23 mouse cellular contexts compared by ENCODE assay signal in genomic region chr8:47684441-47684840, GRCm38 (mm10). TPM values are rescaled to one million over a fixed set of nuclear protein-coding genes. Genes with fewer than 3 reads are reported as not detected.
DNase-seq lines count a peak whose midpoint lies in the region; ATAC-seq and TF ChIP-seq lines count a peak whose summit lies in the region.
"Had no signal": no experiment of that assay in that cellular context is flagged by ENCODE, and none has a peak within 500 bp of the region (broad histone marks: within the 10 kb centered on the region; RNA-seq: fewer than 3 reads in every experiment).

No protein-coding gene starts in this region.

- no peaks in the 10 kb centered on the region for H3K9me3 ChIP-seq in heart, embryonic 14.5 days (ENCODE audit: control insufficient read depth, low read length)
- H3K9me3 ChIP-seq in MEL (replicated peaks; ENCODE audit: insufficient read depth, low read length), result no peaks in the 10 kb centered on the region
- H3K9me3 ChIP-seq in forebrain, embryonic 15.5 days, result no peaks in the 10 kb centered on the region
- H3K9me3 ChIP-seq: embryonic facial prominence, embryonic 13.5 days; forebrain, embryonic 13.5 days; G1E; heart, embryonic 10.5 days had no signal

- H3K4me2 ChIP-seq in heart, embryonic 14.5 days (ENCODE audit: low read length), result no peak overlapping the region
- no peak overlapping the region for H3K4me2 ChIP-seq in forebrain, embryonic 15.5 days (replicated peaks)
- H3K4me2 ChIP-seq: embryonic facial prominence, embryonic 13.5 days; forebrain, embryonic 13.5 days; hindbrain, embryonic 12.5 days had no signal

- H3K4me1 ChIP-seq in heart, embryonic 14.5 days (ENCODE audit: control insufficient read depth in 2 of 2, insufficient read depth in 2 of 2, low read length in 2 of 2), result no peaks in the 10 kb centered on the region
- H3K4me1 ChIP-seq in MEL (ENCODE audit: control insufficient read depth in 1 of 2, insufficient read depth in 2 of 2, low read length in 2 of 2), result no peaks in the 10 kb centered on the region; a peak in 1 of 4 replicates
- H3K4me1 ChIP-seq in forebrain, embryonic 15.5 days, result no peaks in the 10 kb centered on the region
- H3K4me1 ChIP-seq: embryonic facial prominence, embryonic 13.5 days; forebrain, embryonic 13.5 days had no signal

- no peak for TF ChIP-seq EP300 in MEL (IDR thresholded peaks at IDR 0.05; ENCODE audit: low read depth in 1 of 2, low read length in 2 of 2)

- H3K36me3 ChIP-seq in heart, embryonic 14.5 days (ENCODE audit: control insufficient read depth, insufficient read depth, low read length), result peaks cover 5% of the 10 kb centered on the region; the same call in 1 of the 2 replicates
- H3K36me3 ChIP-seq in MEL (ENCODE audit: control insufficient read depth in 1 of 2, insufficient read depth in 2 of 2, low read length in 2 of 2) (no peaks in the 10 kb centered on the region), macrophage (ENCODE audit: inconsistent target) (no peaks in the 10 kb centered on the region)
- H3K36me3 ChIP-seq in forebrain, embryonic 15.5 days, result no peaks in the 10 kb centered on the region
- H3K36me3 ChIP-seq: hindbrain, embryonic 12.5 days had no signal

- no peaks in the 10 kb centered on the region for H3K27me3 ChIP-seq in heart, embryonic 14.5 days (ENCODE audit: control insufficient read depth, insufficient read depth, low read length)
- H3K27me3 ChIP-seq in MEL (ENCODE audit: control insufficient read depth in 1 of 2, insufficient read depth in 2 of 2, low read length in 2 of 2), result no peaks in the 10 kb centered on the region
- no peaks in the 10 kb centered on the region for H3K27me3 ChIP-seq in forebrain, embryonic 15.5 days
- H3K27me3 ChIP-seq: embryonic facial prominence, embryonic 13.5 days; forebrain, embryonic 13.5 days; hindbrain, embryonic 12.5 days had no signal

- H3K4me3 ChIP-seq in heart, embryonic 14.5 days (ENCODE audit: control insufficient read depth in 1 of 2, insufficient read depth in 1 of 2, low read depth in 1 of 2, low read length in 2 of 2), result no peak overlapping the region
- H3K4me3 ChIP-seq in MEL (ENCODE audit: control insufficient read depth in 1 of 2, insufficient read depth in 1 of 2, low read depth in 2 of 2, low read length in 2 of 2), result no peak overlapping the region
- H3K4me3 ChIP-seq in macrophage (ENCODE audit: inconsistent target), result no peak overlapping the region
- no peak overlapping the region for H3K4me3 ChIP-seq in forebrain, embryonic 15.5 days
- H3K4me3 ChIP-seq: embryonic facial prominence, embryonic 13.5 days; forebrain, embryonic 13.5 days; heart, embryonic 10.5 days; hindbrain, embryonic 12.5 days had no signal

- no peak overlapping the region for H3K27ac ChIP-seq in heart, embryonic 14.5 days (replicated peaks in 1 of 2; ENCODE audit: control insufficient read depth in 1 of 2, insufficient read depth in 1 of 2, low read depth in 2 of 2, low read length in 2 of 2)
- H3K27ac ChIP-seq in MEL (ENCODE audit: control insufficient read depth, low read depth, low read length), result no peak overlapping the region
- peak overlapping the region; percentile 30 for H3K27ac ChIP-seq in macrophage
- no peak overlapping the region for H3K27ac ChIP-seq in forebrain, embryonic 15.5 days (replicated peaks)
- H3K27ac ChIP-seq: embryonic facial prominence, embryonic 13.5 days; forebrain, embryonic 13.5 days; heart, embryonic 10.5 days; hindbrain, embryonic 12.5 days had no signal

- no peak for TF ChIP-seq POLR2A in MEL (IDR thresholded peaks at IDR 0.05; ENCODE audit: control insufficient read depth in 1 of 2, insufficient read depth in 1 of 2, low read depth in 1 of 2, low read length in 2 of 2, poor library complexity in 1 of 2)

- no peak for DNase-seq in heart, postnatal 10 days
- DNase-seq in 416B (ENCODE audit: low read depth) (peak; percentile 76), MEL (ENCODE audit: low read depth, low spot score) (no peak)
- DNase-seq in lung, adult 18-20 months, result no peak
- DNase-seq: adrenal gland, postnatal 10 days; B cell, adult 2 months; cerebellum, adult 11-12 months; cerebellum, adult 9-10 months; cerebellum, postnatal 25 days; gastrocnemius, postnatal 14 days; heart, postnatal 4 days had no signal

- ATAC-seq in heart, embryonic 14.5 days (ENCODE audit: insufficient number of reproducible peaks, insufficient read depth, low FRiP score, low read depth), result no peak
- ATAC-seq in forebrain, embryonic 15.5 days (replicated peaks), result no peak
- ATAC-seq: CD4-positive, CD25-positive, alpha-beta regulatory T cell, adult 4 months; forebrain, embryonic 13.5 days; hindbrain, embryonic 16.5 days; inflammation-experienced regulatory T-cells, adult 6 months; intestine, postnatal 0 days had no signal

- no peak for TF ChIP-seq RAD21 in MEL (IDR thresholded peaks at IDR 0.05; ENCODE audit: low read depth, low read length)

- no peak for TF ChIP-seq CTCF in MEL (IDR thresholded peaks at IDR 0.05 in 2 of 3, conservative IDR thresholded peaks at IDR 0.05 in 1 of 3; ENCODE audit: control insufficient read depth in 1 of 3, insufficient read depth in 1 of 3, low read depth in 2 of 3, low read length in 3 of 3, poor library complexity in 1 of 3, severe bottlenecking in 1 of 3)

- H3K79me2 ChIP-seq in MEL (ENCODE audit: control insufficient read depth, insufficient read depth, low read length, poor library complexity) (no peaks in the 10 kb centered on the region), macrophage (ENCODE audit: inconsistent target) (peaks cover 16% of the 10 kb centered on the region; the same call in 1 of the 2 replicates)

- WGBS in heart, embryonic 14.5 days, result 35% methylated on average over 5 of the region's 5 CpGs
- 24% methylated on average over 5 of the region's 5 CpGs for WGBS in macrophage (ENCODE audit: missing documents)
- WGBS in forebrain, embryonic 15.5 days, result 88% methylated on average over 5 of the region's 5 CpGs

- H3K9ac ChIP-seq in heart, embryonic 14.5 days (ENCODE audit: low read length), result 0 out of 2 replicates have a peak overlapping the region, but pooled peaks have one; percentile 3
- H3K9ac ChIP-seq in MEL (ENCODE audit: control insufficient read depth, low read depth, low read length, poor library complexity, severe bottlenecking), result no peak overlapping the region
- H3K9ac ChIP-seq in forebrain, embryonic 15.5 days (replicated peaks), result no peak overlapping the region
- H3K9ac ChIP-seq: embryonic facial prominence, embryonic 13.5 days; forebrain, embryonic 13.5 days; hindbrain, embryonic 12.5 days had no signal

- intact Hi-C loops in heart, postnatal 10 days (cut with DNase I), result no loop called here

TF ChIP-seq in MEL, 35 proteins besides CTCF, POLR2A, EP300 and RAD21:
- 0 out of 2 replicates have a peak, but pooled peaks have one; percentile 38 for TF ChIP-seq POLR2AphosphoS2 (IDR thresholded peaks at IDR 0.05; ENCODE audit: low read length)
- no peak for TF ChIP-seq KAT2A (conservative IDR thresholded peaks at IDR 0.05; ENCODE audit: low read depth, low read length)

RNA-seq across cellular contexts. Expression of gene Ing2, which starts 9.1 kb away (rescaled TPM):
- polyA plus RNA-seq in heart, embryonic 14.5 days (2014; fragmentation: Nextera tagmentation; extraction: Ambion mirVana), result 9.8 and 9.9 TPM in 2 replicates
- total RNA-seq in heart, postnatal 10 days (2021), result 10 to 100 TPM; 10.5 to 11.6 TPM
- total RNA-seq in MEL (2012; rRNA removed), result 17.9 and 18.6 TPM in 2 replicates
- 100 to 1,000 TPM in 1 of 2 experiments, 10 to 100 TPM in 1; 61.7 to 363 TPM for polyA plus RNA-seq in MEL (2012; ENCODE audit: insufficient read depth in 1 of 2, insufficient read length in 2 of 2, low read depth in 1 of 2, low replicate concordance in 2 of 2, missing spikeins in 1 of 2)
- total RNA-seq in macrophage (2018; cell fraction: chromatin; rRNA removed), result 10 to 100 TPM in 24 of 26 experiments, 1 to 10 TPM in 2; 9.6 to 43.9 (median 24.9) TPM
- 10 to 100 TPM in 24 of 26 experiments, 1 to 10 TPM in 2; 8.4 to 26.5 (median 12.9) TPM for total RNA-seq in macrophage (2018; cell fraction: cytosol; rRNA removed)
- 10 to 100 TPM; 18.4 to 77.4 (median 40.8) TPM for total RNA-seq in macrophage (2018; cell fraction: nucleus; rRNA removed)
- polyA plus RNA-seq in macrophage (2018), result 12.1 to 21.8 TPM (median 18.8 TPM) in 3 replicates
- 7.3 and 8.3 TPM in 2 replicates for polyA plus RNA-seq in forebrain, embryonic 15.5 days (2015; fragmentation: Nextera tagmentation; extraction: Ambion mirVana)

RNA-seq across cellular contexts. Expression of gene Cdkn2aip, which starts 29.3 kb away (rescaled TPM):
- polyA plus RNA-seq in heart, embryonic 14.5 days (2014; fragmentation: Nextera tagmentation; extraction: Ambion mirVana), result 15.6 and 15.8 TPM in 2 replicates
- 10 to 100 TPM in 1 of 2 experiments, 1 to 10 TPM in 1; 8.8 to 11.9 TPM for total RNA-seq in heart, postnatal 10 days (2021)
- 12.4 and 14.1 TPM in 2 replicates for total RNA-seq in MEL (2012; rRNA removed)
- polyA plus RNA-seq in MEL (2012; ENCODE audit: insufficient read depth in 1 of 2, insufficient read length in 2 of 2, low read depth in 1 of 2, low replicate concordance in 2 of 2, missing spikeins in 1 of 2), result 100 to 1,000 TPM in 1 of 2 experiments, 10 to 100 TPM in 1; 13.5 to 101 TPM
- total RNA-seq in macrophage (2018; cell fraction: chromatin; rRNA removed), result 10 to 100 TPM in 7 of 26 experiments, 1 to 10 TPM in 17, under 1 TPM in 2; 0.76 to 16.1 (median 5.2) TPM
- 1 to 10 TPM; 2.3 to 7.0 (median 4.0) TPM for total RNA-seq in macrophage (2018; cell fraction: cytosol; rRNA removed)
- 10 to 100 TPM in 5 of 26 experiments, 1 to 10 TPM in 21; 1.8 to 14.8 (median 4.4) TPM for total RNA-seq in macrophage (2018; cell fraction: nucleus; rRNA removed)
- polyA plus RNA-seq in macrophage (2018), result 4.7 to 7.6 TPM (median 5.2 TPM) in 3 replicates
- 46.1 and 46.2 TPM in 2 replicates for polyA plus RNA-seq in forebrain, embryonic 15.5 days (2015; fragmentation: Nextera tagmentation; extraction: Ambion mirVana)
